Mouse (Mus musculus): Measurements from ENCODE around the gene Slc25a22.

Gene Slc25a22

DNA sequence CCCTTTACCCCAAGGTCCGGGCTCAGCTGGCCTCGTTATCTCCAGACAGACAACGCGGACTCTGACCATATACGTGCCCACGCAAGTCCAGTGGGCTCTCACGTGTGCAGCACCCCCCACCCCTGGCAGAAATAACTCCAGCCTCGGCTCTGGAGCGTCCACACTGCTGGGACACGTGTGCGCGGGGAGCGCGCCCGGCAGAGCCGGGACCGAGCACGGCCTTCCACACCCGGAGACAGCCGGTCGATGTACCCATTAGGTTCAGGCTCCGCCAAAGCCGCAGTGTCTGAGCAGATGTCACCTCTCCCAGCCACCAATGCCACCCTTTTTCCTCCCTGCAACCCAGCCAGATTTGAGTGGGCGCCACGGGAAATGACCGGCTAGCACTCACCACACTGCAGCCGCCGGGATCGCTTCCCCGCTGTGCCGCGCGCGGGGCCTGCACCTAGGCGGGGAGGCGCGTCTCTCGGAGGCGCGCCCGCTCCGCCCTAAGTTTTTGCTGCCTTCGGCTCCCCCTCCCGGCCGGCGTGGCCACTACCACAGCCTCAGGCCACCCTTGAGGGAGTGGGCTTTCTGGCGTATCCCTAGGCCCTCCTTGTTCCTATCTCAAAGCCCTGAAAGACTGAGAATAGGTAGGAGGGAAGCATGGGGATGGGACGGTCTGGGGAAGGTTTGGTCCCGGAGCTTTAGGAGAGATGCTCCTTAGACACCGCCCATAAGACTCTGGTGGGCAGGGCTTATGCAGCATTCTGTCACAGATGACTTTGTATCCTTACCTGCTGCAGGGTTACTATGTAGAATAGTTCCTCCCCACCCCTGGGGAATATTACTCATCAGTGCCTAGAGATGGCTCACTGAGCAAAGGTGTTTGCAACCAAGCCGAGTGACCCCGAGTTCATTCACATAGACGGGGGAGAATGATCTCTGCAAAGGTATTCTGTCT is at the start of gene Slc25a22:
Slc25a22 (minus strand) TSS at position 715 of the 943 bp plus-strand sequence.
- peak; percentile 86 for DNase-seq (ENCODE audit: low spot score)

DNA sequence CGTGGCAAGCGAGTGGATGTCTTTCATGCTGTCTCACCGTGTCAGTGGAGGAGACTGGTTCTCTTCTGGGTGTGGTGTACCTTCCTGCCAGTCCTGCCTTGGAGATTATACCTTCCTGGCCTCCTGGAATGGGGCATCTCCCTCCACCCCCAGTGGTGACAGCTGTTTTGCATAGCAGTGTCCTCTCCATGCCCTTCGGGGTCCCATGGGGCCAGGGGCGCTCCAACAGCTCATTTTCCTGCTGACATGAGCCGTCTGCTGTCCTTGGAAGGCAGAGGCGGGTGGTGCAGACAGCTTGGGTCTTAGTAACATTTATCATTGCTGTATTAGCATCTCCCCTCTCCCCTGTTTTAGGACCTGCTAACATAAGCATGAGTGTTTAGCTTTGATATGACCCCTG is 49.4 kb upstream of the Slc25a22 start:
- DNase-seq (ENCODE audit: low spot score), result no peak

GRCm38 (mm10) chr7:141486239-141486638 is 48.5 kb upstream of the Slc25a22 start:
- no peak for DNase-seq (ENCODE audit: low spot score)

- no peak for DNase-seq (ENCODE audit: low spot score)
These were observed 47.9 kb upstream of the Slc25a22 start for GRCm38 (mm10) chr7:141485606-141486005.

DNA sequence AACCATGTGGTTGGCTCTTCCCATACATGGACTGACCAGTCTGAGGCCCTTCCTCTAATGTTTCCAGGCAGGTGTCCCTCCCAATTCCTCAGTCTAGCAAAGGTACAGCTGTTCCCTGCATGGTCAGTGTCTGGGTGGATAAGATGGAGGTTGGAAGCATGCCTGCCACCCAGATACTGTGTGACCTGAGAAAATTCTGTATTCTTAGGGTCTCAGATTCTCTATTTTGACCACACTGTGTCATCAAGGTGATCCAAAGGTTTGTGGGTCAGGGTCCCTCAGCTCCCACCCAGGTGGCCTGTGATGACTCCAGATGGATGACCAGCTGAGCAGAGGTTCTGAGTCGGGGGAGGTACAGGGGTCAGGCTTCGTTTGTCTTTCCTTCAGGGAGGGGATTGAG is 47.5 kb upstream of the Slc25a22 start:
- no peak for DNase-seq (ENCODE audit: low spot score)

- no peak for DNase-seq (ENCODE audit: low spot score)
These were observed 46.8 kb upstream of the Slc25a22 start for GRCm38 (mm10) chr7:141484186-141485120.

DNA sequence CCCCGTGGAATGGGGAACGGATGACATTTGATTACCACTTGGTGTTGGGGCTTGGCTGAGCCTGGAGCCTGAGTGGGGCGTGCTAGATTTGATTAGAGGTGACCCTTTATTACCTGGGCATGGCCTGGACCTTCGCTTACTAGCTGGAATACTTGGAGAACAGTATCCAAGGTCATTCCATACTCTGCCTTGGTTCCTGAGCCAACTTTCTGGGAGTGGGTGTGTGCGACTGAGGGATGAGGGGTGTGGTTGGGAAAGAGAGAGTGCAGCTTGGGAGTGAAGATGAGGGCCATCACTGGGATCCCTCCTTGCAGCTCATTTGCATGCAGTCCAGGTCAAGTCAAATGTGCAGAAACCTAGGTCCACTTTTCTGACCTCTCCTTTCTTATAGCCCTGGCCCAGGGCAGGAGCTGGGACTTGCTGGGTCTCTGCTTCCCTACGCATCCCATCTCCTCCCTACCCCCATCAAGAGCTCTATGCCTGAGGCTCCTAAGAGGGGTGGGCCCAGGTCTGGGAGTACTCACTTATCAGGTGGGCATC is 45.5 kb upstream of the Slc25a22 start:
- DNase-seq (ENCODE audit: low spot score), result no peak

DNA sequence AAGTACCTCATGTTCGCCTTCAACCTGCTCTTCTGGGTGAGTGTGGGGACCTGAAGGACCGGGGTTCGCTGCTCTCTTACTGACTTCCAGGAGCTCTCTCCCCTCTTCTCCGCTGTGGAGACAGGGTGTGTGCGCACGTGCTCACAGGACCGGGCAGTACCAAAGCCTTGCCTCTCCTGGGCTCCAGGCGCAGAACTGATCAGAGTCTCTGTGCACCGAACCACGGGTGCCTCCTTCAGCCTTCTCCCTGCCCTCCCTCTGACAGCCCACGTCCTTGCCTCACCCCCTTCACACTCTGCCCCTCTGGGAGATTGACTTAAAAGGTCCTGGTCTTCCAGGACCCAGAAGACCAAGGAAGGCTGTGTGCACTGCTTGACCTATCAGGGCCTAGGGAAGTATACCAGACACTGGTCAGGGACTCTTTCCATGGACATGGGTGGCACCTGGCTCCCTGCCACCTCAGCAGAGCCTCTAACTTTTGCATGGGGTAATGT is 44.9 kb upstream of the Slc25a22 start:
- DNase-seq (ENCODE audit: low spot score), result no peak

GRCm38 (mm10) chr7:141481498-141482401 is 44.1 kb upstream of the Slc25a22 start:
- no peak for DNase-seq (ENCODE audit: low spot score)

- peak; percentile 79 for DNase-seq (ENCODE audit: low spot score)
These were observed 43.3 kb upstream of the Slc25a22 start for GRCm38 (mm10) chr7:141480842-141481497.

GRCm38 (mm10) chr7:141478270-141478748 is 40.6 kb upstream of the Slc25a22 start:
- DNase-seq (ENCODE audit: low spot score), result no peak

GRCm38 (mm10) chr7:141477578-141478269 is 40.0 kb upstream of the Slc25a22 start:
- no peak for DNase-seq (ENCODE audit: low spot score)

DNA sequence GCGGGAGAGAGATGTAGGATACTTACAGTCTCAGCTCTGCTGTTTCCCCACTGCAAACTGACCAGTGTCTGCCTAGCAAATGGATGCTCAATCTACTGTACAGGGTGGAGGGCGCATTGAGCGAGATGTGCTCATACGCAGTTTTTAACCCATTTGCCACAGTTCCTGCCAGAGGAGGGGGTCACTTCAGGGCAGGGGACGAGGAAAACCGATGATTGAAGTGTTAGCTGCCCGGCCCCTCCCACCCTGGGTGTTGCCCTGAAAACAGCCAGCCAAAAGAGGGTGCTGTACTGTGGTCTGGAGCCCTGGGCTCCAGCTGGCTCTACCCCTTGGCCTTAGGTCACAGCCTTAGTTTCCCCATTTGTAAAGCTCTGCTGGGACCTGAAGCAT is 39.3 kb upstream of the Slc25a22 start:
- no peak for DNase-seq (ENCODE audit: low spot score)

- peak; percentile 73 for DNase-seq (ENCODE audit: low spot score)
These were observed 38.7 kb upstream of the Slc25a22 start for GRCm38 (mm10) chr7:141476226-141476980.

DNA sequence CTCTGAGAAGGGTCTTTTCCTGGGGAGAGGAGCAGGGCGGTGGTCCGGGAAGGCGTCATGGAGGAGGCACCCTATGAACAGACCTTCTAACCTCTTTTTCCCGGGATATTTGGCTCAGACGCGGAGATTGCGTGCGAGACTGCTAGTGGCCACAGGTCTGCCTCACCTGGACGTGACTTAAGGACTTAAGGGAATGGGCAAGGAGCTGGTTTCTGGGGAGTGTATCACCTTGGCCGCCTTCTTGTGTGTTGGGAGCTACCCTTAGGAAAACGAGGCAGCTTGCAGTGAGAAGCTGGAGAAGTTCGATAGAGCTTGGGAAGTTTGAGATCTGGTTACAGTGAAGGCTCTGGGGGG is 38.1 kb upstream of the Slc25a22 start:
- no peak for DNase-seq (ENCODE audit: low spot score)

- peak; percentile 85 for DNase-seq (ENCODE audit: low spot score)
These were observed 37.5 kb upstream of the Slc25a22 start, which contains the start of the genes Polr2l and Tspan4 for GRCm38 (mm10) chr7:141475011-141475804. Polr2l (minus strand) TSS chr7:141475132. Tspan4 (plus strand) TSS chr7:141475240.

- DNase-seq (ENCODE audit: low spot score), result no peak
These were observed 36.5 kb upstream of the Slc25a22 start for GRCm38 (mm10) chr7:141474160-141474559.

- no peak for DNase-seq (ENCODE audit: low spot score)
These were observed 35.1 kb upstream of the Slc25a22 start for GRCm38 (mm10) chr7:141472763-141473162.
